In the genomic region with DNA sequence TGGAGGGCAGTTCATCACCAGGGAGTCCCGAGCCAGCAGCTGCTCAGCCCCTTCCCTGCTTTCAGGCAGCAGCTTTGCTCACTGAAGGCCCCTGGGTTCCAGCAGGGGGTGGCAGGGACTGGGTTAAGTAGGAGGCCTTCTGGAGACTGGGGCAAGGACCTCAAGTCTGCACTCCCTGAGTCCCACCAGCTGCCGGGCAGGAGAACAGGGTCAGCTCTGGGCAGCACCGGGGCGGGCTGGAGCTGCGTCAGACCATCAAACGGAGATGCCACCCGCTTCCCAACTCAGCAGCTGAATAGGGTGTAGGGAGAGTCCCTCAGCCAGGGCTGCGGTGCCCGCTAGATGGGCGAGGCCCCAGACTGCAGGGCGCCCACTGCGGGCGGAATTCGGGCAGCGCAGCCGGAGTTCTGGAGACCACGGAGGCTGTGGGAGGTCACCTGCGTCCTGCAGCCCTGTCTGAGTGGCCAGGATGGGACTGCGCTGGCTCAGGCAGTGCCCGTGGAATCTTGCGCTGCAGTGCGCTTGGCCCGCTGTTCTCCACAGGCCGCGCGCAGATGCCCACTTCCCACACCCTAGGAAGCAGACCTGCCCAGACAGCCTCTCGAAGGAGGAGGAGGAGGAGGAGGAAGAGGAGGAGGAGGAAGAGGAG, we compare ENCODE assay signal across 9 mouse cellular contexts. TPM values are rescaled to one million over a fixed set of nuclear protein-coding genes. Genes with fewer than 3 reads are reported as not detected.
DNase-seq lines count a peak whose midpoint lies in the region; ATAC-seq and TF ChIP-seq lines count a peak whose summit lies in the region.
"Had no signal": no experiment of that assay in that cellular context is flagged by ENCODE, and none has a peak within 500 bp of the region (broad histone marks: within the 10 kb centered on the region; RNA-seq: fewer than 3 reads in every experiment).

No protein-coding gene starts in this region.

- no peaks in the 10 kb centered on the region for H3K4me1 ChIP-seq in lung, postnatal 0 days (ENCODE audit: insufficient read depth, low read depth, low read length)
- peaks cover 11% of the 10 kb centered on the region for H3K4me1 ChIP-seq in midbrain, embryonic 13.5 days (replicated peaks)

- 8% methylated on average over 19 of the region's 27 CpGs for WGBS in lung, postnatal 0 days
- 1% methylated on average over 27 of the region's 27 CpGs for WGBS in midbrain, embryonic 13.5 days

- H3K4me3 ChIP-seq in lung, postnatal 0 days (ENCODE audit: low read depth, low read length): no peak overlapping the region
- H3K4me3 ChIP-seq in midbrain, embryonic 13.5 days (replicated peaks): peak overlapping the region; percentile 37
- H3K4me3 ChIP-seq: myocyte had no signal

- no peaks in the 10 kb centered on the region for H3K9me3 ChIP-seq in lung, postnatal 0 days (ENCODE audit: low read length)
- H3K9me3 ChIP-seq in midbrain, embryonic 13.5 days: no peaks in the 10 kb centered on the region

- H3K27ac ChIP-seq in lung, postnatal 0 days (ENCODE audit: low read length): no peak overlapping the region
- H3K27ac ChIP-seq in midbrain, embryonic 13.5 days: no peak overlapping the region

- H3K27me3 ChIP-seq in lung, postnatal 0 days (replicated peaks; ENCODE audit: insufficient read depth, low read length): 0 out of 2 replicates have a peak, but pooled peaks cover 6% of the 10 kb centered on the region
- peaks cover 6% of the 10 kb centered on the region for H3K27me3 ChIP-seq in midbrain, embryonic 13.5 days

- no peak overlapping the region for H3K4me2 ChIP-seq in lung, postnatal 0 days (replicated peaks; ENCODE audit: low read depth, low read length)
- H3K4me2 ChIP-seq in midbrain, embryonic 13.5 days (replicated peaks): peak overlapping the region; percentile 59

- no peak for TF ChIP-seq EP300 in lung, postnatal 0 days (IDR thresholded peaks at IDR 0.05)

- H3K36me3 ChIP-seq in lung, postnatal 0 days (ENCODE audit: insufficient read depth, low read length): no peaks in the 10 kb centered on the region
- no peaks in the 10 kb centered on the region for H3K36me3 ChIP-seq in midbrain, embryonic 13.5 days

- no peak for DNase-seq in lung, postnatal 0 days (ENCODE audit: low spot score)
- DNase-seq in lung, postnatal 10 days: no peak
- DNase-seq in embryo, embryonic 10 days (ENCODE audit: low spot score): peak; percentile 58
- peak; percentile 29 for DNase-seq in heart, adult 8-10 months (ENCODE audit: low spot score)
- DNase-seq in layer of hippocampus, adult 9-11 months: peak; percentile 17
- DNase-seq in spleen, postnatal 14 days (ENCODE audit: low spot score in 2 of 2): no peak
- no peak for DNase-seq in spleen, adult 12 weeks (ENCODE audit: low spot score)

- peak; percentile 30 for TF ChIP-seq CTCF in lung, postnatal 0 days (IDR thresholded peaks at IDR 0.05)

- no peak; the same call in 1 of the 2 replicates for ATAC-seq in lung, postnatal 0 days
- peak; percentile 88 for ATAC-seq in midbrain, embryonic 13.5 days

- no peak overlapping the region for H3K9ac ChIP-seq in lung, postnatal 0 days (replicated peaks; ENCODE audit: low read depth)
- H3K9ac ChIP-seq in midbrain, embryonic 13.5 days (replicated peaks): peak overlapping the region; percentile 40

RNA-seq across cellular contexts. Expression of gene Neurod6, which starts 4.3 kb away (rescaled TPM):
- not detected in 2 replicates for polyA plus RNA-seq in lung, postnatal 0 days (2015; fragmentation: Nextera tagmentation; extraction: Ambion mirVana)
- not detected for total RNA-seq in heart, adult 8-10 months (2022)
- 23.1 and 28.7 TPM in 2 replicates for polyA plus RNA-seq in midbrain, embryonic 13.5 days (2015; fragmentation: Nextera tagmentation; extraction: Ambion mirVana)
- polyA plus RNA-seq: myocyte had no signal

Comparison
In these comparisons a context has a peak if more than half of its experiments do, and no peak if none do; other contexts are left out.
1. DNase-seq: peak in embryo, embryonic 10 days (single experiment), heart, adult 8-10 months (single experiment) and layer of hippocampus, adult 9-11 months (single experiment); none in lung, postnatal 0 days (single experiment), lung, postnatal 10 days (single experiment), spleen, postnatal 14 days (0 of 2) and spleen, adult 12 weeks (single experiment).
2. RNA of gene Neurod6, which starts 4.3 kb away (polyA plus RNA-seq): 23.1 to 28.7 TPM in midbrain, embryonic 13.5 days; not detected in lung, postnatal 0 days; every median in the first group is over 10 times any median in the second.